Mouse (Mus musculus): ENCODE results near the gene Psrc1. TPM values are rescaled to one million over a fixed set of nuclear protein-coding genes. Genes with fewer than 3 reads are reported as not detected.

Psrc1 gene
- polyA plus RNA-seq, 1 experiment from 2014 or later, result 40.2 TPM

DNA sequence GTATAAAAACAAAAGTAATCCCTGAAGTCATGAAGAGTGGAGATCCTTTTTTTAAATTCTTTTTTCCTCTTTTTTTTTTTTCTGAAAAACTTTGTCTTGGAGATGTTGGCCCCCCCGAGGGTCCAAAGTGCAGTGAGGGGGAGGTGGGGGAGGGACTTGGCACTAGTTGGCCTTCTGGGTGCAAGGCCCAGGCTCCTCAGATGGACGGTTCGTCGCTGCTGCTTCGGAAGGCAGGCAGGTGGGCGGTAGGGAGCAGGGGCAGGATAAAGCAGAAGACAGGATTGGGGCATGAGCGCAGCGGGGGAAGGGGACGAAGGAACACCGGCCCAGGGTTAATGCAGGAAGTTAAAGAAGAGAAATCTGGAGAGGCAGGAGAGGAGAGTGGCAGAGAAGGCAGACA, 8.7 kb downstream of the Psrc1 start:
- Histone ChIP-seq H3K4me3 (no peak overlapping the region), H3K27ac (no peak overlapping the region), H3K4me1 (peaks cover 19% of the 10 kb centered on the region), H3K9ac (no peak overlapping the region), H3K9me3 (no peaks in the 10 kb centered on the region), H3K27me3 (no peaks in the 10 kb centered on the region), H3K36me3 (peaks cover 21% of the 10 kb centered on the region; the same call in 1 of the 2 replicates), H3K4me2 (no peak overlapping the region)
- no peak for ATAC-seq (ENCODE audit: insufficient number of reproducible peaks, low FRiP score, low TSS enrichment, low read depth)
- WGBS, result 28% methylated on average over 10 of the region's 10 CpGs

DNA sequence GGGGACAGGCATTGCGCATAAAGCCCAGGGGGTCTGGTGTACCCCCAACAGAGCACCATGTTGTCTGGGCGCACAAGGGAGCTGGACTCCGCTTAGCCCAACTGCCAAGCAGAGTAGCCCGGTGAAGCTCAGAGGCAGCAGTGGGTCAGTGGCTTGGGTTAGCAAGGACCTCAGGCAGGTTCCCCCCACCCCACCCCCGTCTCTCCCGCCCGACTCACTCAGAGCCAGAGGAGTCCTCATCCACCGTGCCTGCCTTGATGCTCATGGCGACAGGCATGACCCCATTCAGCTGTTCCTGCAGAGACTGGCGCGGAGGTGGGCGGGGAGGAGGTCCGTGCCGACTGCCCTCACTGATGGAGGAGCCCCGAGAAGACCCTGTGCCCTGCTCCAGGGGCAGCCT, 9.2 kb downstream of the Psrc1 start:
- no peaks in the 10 kb centered on the region for H3K9me3 ChIP-seq
- peaks cover 24% of the 10 kb centered on the region for H3K36me3 ChIP-seq
- H3K9ac ChIP-seq, result no peak overlapping the region
- no peak for ATAC-seq (ENCODE audit: insufficient number of reproducible peaks, low FRiP score, low TSS enrichment, low read depth)
- H3K27me3 ChIP-seq, result no peaks in the 10 kb centered on the region
- H3K4me2 ChIP-seq, result no peak overlapping the region
- H3K4me1 ChIP-seq, result peaks cover 19% of the 10 kb centered on the region
- no peak overlapping the region for H3K27ac ChIP-seq
- WGBS, result 50% methylated on average over 15 of the region's 15 CpGs
- H3K4me3 ChIP-seq, result no peak overlapping the region

DNA sequence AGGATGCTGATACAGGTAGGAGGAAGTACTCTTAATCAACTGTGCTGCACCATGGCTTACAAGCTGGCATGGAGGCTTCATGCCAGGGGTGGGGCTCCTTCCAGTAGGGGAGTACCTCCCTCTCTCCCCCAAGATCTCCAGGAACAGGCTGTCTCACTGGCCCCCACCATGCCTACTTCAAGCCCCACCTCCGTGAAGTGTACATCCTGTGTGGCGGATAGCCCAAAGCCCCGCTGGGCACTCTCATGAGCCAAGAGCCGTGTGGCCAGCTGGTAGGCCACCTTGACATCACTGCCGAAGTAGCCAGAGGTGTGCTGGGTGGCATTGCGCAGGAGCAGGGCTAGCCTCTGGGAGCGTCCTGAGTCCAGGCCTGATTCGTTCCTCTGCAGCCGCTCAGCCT, 14.6 kb downstream of the Psrc1 start:
- WGBS, result 83% methylated on average over 9 of the region's 9 CpGs
- H3K27ac ChIP-seq, result no peak overlapping the region
- no peak for ATAC-seq (ENCODE audit: insufficient number of reproducible peaks, low FRiP score, low TSS enrichment, low read depth)
- H3K9me3 ChIP-seq, result no peaks in the 10 kb centered on the region
- no peak overlapping the region for H3K4me2 ChIP-seq
- peaks cover 57% of the 10 kb centered on the region for H3K36me3 ChIP-seq
- no peak overlapping the region for H3K4me3 ChIP-seq
- H3K4me1 ChIP-seq, result peaks cover 15% of the 10 kb centered on the region
- no peaks in the 10 kb centered on the region for H3K27me3 ChIP-seq
- H3K9ac ChIP-seq, result no peak overlapping the region

DNA sequence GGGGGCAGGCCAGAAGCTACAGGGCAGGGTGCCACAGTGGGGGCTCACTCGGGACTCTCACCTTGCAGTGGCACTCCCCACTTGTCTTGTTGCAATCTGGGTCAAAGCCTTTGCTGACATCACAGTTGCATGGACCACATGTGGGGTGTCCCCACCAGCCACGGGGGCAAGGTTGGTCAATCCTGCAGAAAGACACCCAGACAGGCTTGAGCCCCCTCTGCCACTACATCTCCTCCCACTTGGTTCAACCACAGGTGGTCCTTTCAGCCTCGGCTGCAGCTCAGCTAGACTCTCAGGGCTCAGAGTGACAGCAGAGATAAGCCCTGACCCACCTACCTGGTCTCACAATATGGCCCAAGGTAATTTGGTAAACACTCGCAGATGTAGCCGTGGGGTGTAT, 16.8 kb downstream of the Psrc1 start:
- no peak for ATAC-seq (ENCODE audit: insufficient number of reproducible peaks, low FRiP score, low TSS enrichment, low read depth)
- Histone ChIP-seq H3K36me3 (peaks cover 51% of the 10 kb centered on the region), H3K4me3 (no peak overlapping the region), H3K9me3 (no peaks in the 10 kb centered on the region), H3K4me1 (peaks cover 15% of the 10 kb centered on the region), H3K9ac (no peak overlapping the region), H3K27me3 (no peaks in the 10 kb centered on the region), H3K4me2 (no peak overlapping the region), H3K27ac (no peak overlapping the region)
- 82% methylated on average over 5 of the region's 5 CpGs for WGBS

DNA sequence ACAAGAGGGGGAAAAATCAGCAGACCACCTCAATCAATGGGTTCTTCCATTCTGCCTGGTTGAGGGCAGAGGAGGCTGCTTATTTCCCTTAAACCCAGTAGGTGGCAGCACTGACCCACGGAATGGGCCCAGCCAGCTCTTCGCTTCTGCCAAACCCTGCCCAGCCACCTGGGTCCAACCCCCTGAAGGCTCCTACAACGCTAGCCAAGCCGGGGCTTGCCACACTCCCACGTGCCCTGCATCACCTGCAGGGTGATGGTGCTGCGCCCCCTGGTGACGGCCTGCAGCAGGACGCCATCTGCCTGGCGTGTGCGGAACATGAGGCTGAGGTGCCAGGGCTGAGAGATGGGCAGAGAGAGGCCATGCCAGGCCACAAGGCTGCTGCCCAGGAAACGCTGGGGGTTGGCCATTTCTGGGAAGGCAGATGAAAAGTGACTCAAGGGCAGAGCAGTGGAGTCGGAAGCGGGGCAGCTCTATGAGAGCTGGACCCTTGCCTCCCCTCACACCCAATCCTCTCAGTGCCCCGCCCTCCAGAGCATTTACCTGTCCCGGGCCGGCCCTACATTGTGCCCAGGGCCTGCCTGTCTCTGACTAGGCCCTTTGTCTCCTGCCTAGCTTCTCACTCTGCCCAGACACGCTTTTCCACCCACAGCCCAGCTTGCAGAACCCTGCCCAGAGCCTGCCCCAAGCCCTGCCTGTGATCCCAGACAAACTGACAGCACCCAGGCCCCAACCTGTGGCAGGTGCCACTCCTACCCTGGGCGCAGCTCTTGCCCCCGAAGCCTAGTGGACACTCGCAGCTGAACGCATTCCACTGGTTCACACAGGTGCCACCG, 18.3 kb downstream of the Psrc1 start:
- 29% methylated on average over 22 of the region's 22 CpGs for WGBS
- Histone ChIP-seq H3K4me3 (peak overlapping the region; percentile 19; the same call in 1 of the 2 replicates), H3K9me3 (no peaks in the 10 kb centered on the region), H3K27ac (peak overlapping the region; percentile 4; the same call in 1 of the 2 replicates), H3K36me3 (peaks cover 51% of the 10 kb centered on the region), H3K4me2 (peak overlapping the region; percentile 40), H3K9ac (no peak overlapping the region), H3K4me1 (peaks cover 15% of the 10 kb centered on the region), H3K27me3 (no peaks in the 10 kb centered on the region)
- ATAC-seq (ENCODE audit: insufficient number of reproducible peaks, low FRiP score, low TSS enrichment, low read depth), result peak; percentile 79

DNA sequence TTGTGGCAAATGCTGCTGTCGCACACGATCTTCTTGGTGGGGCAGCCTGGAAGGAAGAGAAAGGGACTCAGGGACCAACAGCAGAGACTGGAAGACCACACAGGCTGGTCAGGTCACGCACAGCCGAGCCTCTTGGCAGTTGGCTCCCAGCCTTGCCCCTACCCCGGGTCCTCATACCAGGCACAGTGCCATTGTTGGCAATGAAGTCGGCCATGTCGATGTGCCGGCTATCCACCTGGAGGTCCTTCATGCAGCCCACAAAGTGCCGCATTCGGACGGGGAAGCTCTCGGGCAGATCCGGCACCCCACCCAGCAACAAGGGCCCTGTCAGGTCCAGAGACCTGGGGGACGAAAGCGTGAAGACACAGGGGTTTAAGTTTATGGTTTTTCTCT, 18.9 kb downstream of the Psrc1 start:
- H3K36me3 ChIP-seq, result peaks cover 48% of the 10 kb centered on the region
- H3K4me1 ChIP-seq, result peaks cover 15% of the 10 kb centered on the region
- no peak for ATAC-seq (ENCODE audit: insufficient number of reproducible peaks, low FRiP score, low TSS enrichment, low read depth)
- WGBS, result 83% methylated on average over 15 of the region's 15 CpGs
- no peak overlapping the region for H3K4me2 ChIP-seq
- no peaks in the 10 kb centered on the region for H3K9me3 ChIP-seq
- H3K4me3 ChIP-seq, result no peak overlapping the region
- peak overlapping the region; percentile 4; the same call in 1 of the 2 replicates for H3K27ac ChIP-seq
- no peak overlapping the region for H3K9ac ChIP-seq
- H3K27me3 ChIP-seq, result no peaks in the 10 kb centered on the region

DNA sequence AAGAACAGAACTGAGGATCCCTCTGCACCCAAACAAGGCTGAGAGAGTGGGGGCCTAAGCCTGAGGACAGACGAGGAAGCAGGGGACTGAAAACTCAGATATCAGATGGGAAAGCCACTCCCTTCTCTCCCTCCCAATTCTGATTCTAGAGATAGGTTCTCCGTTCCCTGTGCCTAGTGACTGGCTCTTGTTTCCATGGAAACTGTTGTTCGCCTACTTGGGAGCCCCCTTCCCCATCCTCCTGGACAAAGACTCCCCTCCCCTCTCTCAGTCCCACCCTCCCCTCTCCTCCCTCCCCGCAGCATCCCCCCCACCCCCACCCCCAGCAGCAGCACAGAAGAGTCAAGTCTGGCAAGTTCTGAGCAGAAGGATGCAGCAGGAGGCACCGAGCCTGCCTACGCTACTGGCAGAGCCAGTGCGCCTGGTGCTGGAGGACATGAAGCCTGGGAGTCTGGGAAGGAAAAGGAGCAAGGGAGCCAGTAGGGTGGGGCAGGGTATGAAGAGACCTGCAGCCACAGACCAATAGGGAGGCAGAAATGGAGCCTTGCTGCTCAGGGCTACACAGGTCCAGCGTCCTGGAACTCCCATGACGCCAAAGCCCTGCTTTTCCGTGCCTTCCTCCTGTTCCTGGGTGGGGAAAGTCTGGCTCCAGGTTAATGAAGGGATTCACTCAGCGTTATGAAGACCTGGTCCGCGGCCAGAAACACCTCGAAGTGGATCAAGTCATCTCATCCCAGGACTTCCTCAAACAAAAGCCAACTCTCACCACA, 22.1 kb downstream of the Psrc1 start:
- Histone ChIP-seq H3K27me3 (no peaks in the 10 kb centered on the region), H3K9ac (no peak overlapping the region), H3K9me3 (no peaks in the 10 kb centered on the region), H3K4me1 (peaks cover 26% of the 10 kb centered on the region), H3K36me3 (peaks cover 20% of the 10 kb centered on the region), H3K4me3 (no peak overlapping the region), H3K4me2 (no peak overlapping the region), H3K27ac (no peak overlapping the region)
- ATAC-seq (ENCODE audit: insufficient number of reproducible peaks, low FRiP score, low TSS enrichment, low read depth), result no peak
- 56% methylated on average over 14 of the region's 14 CpGs for WGBS

DNA sequence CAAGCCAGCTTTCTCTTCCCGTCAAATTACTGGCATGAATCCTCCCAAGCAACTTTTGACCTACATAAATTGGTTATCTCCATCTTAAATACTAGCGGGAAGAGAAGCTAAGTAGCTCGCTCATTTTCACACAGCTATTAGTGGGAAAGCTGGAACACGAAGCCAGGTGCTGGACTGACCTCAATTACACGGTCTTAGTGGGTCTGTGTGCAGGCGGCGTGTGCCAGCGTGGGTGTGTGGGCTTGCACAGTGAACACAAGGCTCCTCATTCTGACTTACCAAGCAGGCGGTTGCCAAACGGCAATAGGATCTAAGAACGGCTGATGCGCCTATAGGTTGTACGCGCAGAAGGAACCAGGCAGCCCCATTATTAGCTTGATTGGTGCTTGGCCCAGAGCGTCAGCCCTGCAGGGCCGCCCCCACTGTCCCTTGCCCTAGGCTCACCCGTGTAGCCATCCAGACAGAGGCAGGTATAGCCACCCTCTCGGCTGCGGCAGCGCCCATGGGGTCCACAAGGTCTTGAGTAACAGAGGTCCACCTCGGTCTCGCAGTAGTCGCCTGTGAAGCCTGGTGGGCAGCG, 22.8 kb downstream of the Psrc1 start:
- H3K27ac ChIP-seq, result 0 out of 2 replicates have a peak overlapping the region, but pooled peaks have one; percentile 5
- no peak for ATAC-seq (ENCODE audit: insufficient number of reproducible peaks, low FRiP score, low TSS enrichment, low read depth)
- H3K27me3 ChIP-seq, result no peaks in the 10 kb centered on the region
- H3K4me1 ChIP-seq, result peaks cover 30% of the 10 kb centered on the region
- H3K4me2 ChIP-seq, result no peak overlapping the region
- H3K4me3 ChIP-seq, result no peak overlapping the region
- 86% methylated on average over 24 of the region's 24 CpGs for WGBS
- no peaks in the 10 kb centered on the region for H3K9me3 ChIP-seq
- peaks cover 14% of the 10 kb centered on the region; the same call in 1 of the 2 replicates for H3K36me3 ChIP-seq
- no peak overlapping the region for H3K9ac ChIP-seq

DNA sequence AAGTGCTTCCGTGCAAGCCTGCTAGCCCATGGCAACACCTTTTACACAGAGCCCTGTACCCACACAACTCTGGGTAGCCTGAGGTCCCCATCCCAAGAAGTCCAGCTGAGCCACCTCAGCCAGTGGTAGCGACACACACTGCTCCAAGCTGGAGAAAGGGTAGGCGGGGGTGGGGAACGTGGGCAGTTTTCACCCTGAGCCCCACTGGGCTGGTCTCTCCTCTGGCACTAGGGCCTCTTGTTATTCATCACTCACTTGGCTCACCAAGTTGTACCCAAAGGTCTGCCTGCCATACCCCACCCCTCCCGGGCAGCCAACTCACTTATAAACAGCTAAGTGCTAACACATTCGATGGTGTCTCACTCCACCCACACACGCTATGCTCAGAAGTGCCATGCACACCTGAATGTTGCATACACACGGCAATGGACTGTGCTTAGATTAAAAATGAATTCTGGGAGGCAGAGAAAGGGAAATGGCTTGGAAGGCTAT, 24.9 kb downstream of the Psrc1 start:
- ATAC-seq (ENCODE audit: insufficient number of reproducible peaks, low FRiP score, low TSS enrichment, low read depth), result no peak
- no peak overlapping the region for H3K27ac ChIP-seq
- 0 out of 2 replicates have a peak, but pooled peaks cover 8% of the 10 kb centered on the region for H3K9me3 ChIP-seq
- peaks cover 27% of the 10 kb centered on the region for H3K36me3 ChIP-seq
- no peak overlapping the region for H3K9ac ChIP-seq
- no peak overlapping the region for H3K4me2 ChIP-seq
- H3K4me3 ChIP-seq, result no peak overlapping the region
- H3K4me1 ChIP-seq, result peaks cover 28% of the 10 kb centered on the region
- 80% methylated on average over 8 of the region's 8 CpGs for WGBS
- no peaks in the 10 kb centered on the region for H3K27me3 ChIP-seq

DNA sequence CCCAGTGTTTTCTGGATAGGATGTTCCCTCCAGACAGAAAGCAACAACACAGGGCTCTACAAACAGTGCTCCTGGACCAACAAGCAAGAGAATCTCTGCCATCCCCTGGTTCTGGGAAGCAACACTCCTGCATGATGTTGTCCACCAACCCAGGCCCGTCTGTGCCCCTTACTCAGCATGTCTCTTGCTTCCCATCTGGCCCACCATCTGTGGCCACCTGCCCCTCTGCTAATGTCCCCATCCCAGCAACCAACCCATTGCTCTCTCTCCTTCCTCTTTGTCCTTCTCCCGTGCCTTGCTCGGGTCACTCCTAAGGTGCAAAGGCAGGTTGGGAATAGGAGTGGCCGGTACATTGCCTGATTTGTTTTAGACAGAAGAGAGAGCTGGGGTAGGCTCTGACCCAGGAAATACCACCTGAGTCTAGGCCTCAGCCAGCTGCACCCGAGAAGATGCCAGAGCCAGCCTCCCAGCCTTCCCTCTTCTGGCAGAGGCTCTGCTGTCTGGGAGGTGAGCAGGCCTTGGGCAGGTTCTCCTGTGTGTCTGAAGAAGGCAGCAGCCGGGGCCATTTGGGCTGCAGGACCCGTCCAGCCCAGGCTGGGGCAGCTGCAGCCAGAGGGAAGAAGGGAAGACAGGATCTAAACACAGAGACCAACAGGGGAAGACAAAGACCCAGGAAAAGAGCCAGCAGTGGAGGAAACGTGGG, 26.2 kb downstream of the Psrc1 start:
- 51% methylated on average over 8 of the region's 8 CpGs for WGBS
- H3K36me3 ChIP-seq, result peaks cover 33% of the 10 kb centered on the region
- H3K27me3 ChIP-seq, result 0 out of 2 replicates have a peak, but pooled peaks cover 2% of the 10 kb centered on the region
- peaks cover 30% of the 10 kb centered on the region for H3K4me1 ChIP-seq
- 0 out of 2 replicates have a peak overlapping the region, but pooled peaks have one; percentile 17 for H3K9ac ChIP-seq
- H3K9me3 ChIP-seq, result 0 out of 2 replicates have a peak, but pooled peaks cover 13% of the 10 kb centered on the region
- no peak overlapping the region for H3K4me3 ChIP-seq
- H3K4me2 ChIP-seq, result no peak overlapping the region
- no peak for ATAC-seq (ENCODE audit: insufficient number of reproducible peaks, low FRiP score, low TSS enrichment, low read depth)
- H3K27ac ChIP-seq, result no peak overlapping the region

DNA sequence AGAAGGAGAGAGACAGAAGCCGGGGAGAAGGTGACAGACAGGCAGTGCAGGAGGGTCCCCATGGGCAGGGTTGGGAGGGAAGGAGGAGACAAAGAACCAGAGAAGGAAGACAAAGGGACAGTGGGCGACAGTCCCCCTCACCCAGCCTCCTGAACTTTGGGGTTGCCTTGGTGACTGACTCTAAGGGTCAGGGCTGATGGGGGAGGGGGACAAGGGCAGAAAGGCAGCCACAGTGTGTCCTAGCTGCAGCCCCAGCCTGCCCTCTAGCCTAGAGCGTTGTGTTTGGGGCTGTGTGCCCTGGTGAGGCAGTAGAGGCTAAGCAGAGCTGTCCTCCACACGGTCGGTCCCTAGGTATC, 26.7 kb downstream of the Psrc1 start:
- peaks cover 33% of the 10 kb centered on the region for H3K36me3 ChIP-seq
- H3K4me1 ChIP-seq, result peaks cover 35% of the 10 kb centered on the region
- H3K27ac ChIP-seq, result 0 out of 2 replicates have a peak overlapping the region, but pooled peaks have one; percentile 17
- H3K4me3 ChIP-seq, result no peak overlapping the region
- no peak overlapping the region; the same call in 1 of the 2 replicates for H3K4me2 ChIP-seq
- H3K27me3 ChIP-seq, result 0 out of 2 replicates have a peak, but pooled peaks cover 5% of the 10 kb centered on the region
- WGBS, result 36% methylated on average over 5 of the region's 5 CpGs
- no peak for ATAC-seq (ENCODE audit: insufficient number of reproducible peaks, low FRiP score, low TSS enrichment, low read depth)
- no peak overlapping the region for H3K9ac ChIP-seq
- H3K9me3 ChIP-seq, result 0 out of 2 replicates have a peak, but pooled peaks cover 13% of the 10 kb centered on the region
